Mouse (Mus musculus) bone marrow macrophage, adult 2 months (primary cell): ENCODE measurements around the gene Npas2.

Source experiments
- CTCF ChIP-seq: IDR thresholded peaks from 2 replicates; pipeline ENCODE4 v1.5.1; 2012; ENCODE audit warnings: low read depth, mild to moderate bottlenecking, low read length, moderate library complexity
- POLR2A ChIP-seq: IDR thresholded peaks from 2 replicates; pipeline ENCODE4 v1.6.1; 2012; ENCODE audit warnings: mild to moderate bottlenecking, low read depth, low read length, borderline replicate concordance

DNA sequence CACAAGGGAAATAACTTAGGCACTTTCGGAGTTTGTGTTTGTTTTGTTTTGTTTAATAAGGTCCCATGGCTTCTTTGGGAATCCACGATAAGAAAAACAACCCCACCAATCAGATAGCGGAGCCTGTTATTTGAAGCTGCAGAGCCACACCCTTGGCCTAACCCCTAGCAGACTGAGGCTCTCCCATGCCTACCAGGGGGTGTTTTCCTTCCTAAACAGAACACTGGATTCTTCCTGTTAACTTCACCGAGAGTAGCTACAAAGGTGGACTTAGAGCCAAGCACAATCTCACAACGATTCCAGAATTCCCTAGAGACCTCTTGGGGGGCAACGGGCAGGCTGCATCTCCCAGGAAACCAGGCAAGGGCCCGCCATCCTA is 169.0 kb downstream of the Npas2 start:
- TF ChIP-seq CTCF: no peak
- TF ChIP-seq POLR2A: no peak
